Mouse (Mus musculus) testis, postnatal 14 days (tissue): ENCODE results near the gene Ppdpf.

Experiments
- DNase-seq: peaks from one replicate; pipeline ENCODE4 v3.0.0; 2021; ENCODE audit warnings: low spot score

Gene Ppdpf

DNA sequence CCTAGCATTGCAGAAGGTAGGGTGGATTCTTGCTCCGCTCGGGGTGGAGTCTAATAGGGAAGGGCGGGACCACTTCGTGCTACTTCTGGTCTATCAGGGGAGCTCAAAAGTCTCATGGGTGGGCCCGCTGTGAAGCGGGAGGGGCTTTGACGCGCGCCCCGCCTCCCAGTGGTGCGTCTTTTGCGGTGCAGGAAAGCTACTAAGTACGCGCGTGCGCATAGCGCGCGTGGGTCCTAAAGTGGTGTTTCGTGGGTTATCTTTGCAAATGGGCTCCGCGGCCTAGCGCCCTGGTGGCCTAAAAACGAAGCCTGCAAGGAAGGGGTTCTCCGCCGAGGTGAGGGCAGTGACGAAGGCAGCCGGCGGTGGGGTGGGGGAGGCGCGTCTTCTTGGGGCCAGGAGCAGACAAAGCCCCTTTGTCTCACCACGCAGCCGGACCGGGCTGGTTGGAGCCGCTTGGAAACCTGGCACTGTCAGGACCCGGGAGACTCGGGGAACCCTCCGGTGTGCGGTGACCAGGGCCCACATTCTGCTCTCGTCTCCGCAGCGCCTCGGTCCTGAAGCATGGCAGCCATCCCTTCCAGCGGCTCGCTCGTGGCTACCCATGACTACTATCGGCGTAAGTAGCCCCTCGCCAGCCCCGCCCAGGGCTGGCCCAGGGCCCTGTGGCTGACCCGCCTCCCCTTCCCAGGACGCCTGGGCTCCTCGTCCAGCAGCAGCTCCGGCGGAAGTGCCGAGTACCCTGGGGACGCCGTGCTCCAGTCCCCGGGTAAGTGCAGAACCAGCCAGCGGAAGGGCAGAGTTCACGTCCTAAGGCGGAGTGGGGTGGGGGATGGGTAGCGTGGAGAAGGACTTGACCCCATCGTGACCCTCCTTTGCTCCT is at the start of gene Ppdpf:
Gene Ppdpf (plus strand): TSS at position 127 of the 880 bp plus-strand sequence.
- DNase-seq: peak; percentile 88

DNA sequence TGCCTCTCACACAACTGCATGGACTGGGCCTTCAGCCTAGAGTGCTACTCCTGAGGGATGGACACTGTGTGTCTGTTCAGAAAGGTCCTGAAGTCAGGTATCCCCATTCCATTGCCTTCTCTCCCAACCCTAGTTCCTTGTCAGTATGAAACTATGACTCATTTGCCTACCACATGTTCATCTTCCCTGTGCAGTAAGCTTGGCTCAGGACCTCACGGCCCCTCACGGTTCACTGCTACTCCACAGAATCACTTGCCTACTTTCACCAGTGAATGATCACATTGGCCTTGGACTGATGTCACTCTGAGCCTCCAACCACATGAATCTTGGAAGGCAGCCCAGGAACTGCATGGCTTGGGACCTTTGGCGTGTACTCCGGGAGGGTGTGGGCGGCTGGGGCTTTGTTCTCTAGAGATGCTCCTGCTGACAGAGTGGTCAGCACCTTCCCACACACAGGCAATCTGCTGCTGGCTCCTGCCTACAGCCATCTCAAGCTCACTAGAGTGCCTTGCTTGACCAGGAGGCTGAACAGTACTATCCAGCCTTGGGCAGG is 47.3 kb upstream of the Ppdpf start:
- DNase-seq: no peak

DNA sequence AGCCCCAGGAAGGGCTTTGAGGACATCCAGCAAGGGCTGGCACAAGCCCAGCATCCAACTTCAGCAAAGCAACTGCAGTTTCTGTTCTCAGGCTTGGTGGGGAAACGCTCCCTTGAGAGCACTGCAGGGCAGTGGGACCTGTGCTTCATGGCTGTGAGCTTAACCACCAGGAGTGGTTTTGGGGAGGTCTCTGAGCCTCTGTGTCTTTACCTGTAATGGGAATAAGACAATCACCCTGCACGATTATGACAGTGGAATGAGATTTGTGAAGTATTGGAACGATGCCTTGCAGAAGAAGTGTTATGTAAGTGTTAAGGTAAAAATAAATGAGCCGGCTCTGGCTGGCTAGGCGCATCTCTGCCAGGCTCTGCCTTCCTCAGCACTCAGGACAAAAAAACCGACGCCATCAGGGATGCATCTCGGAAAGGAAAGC is 44.3 kb upstream of the Ppdpf start:
- no peak for DNase-seq

GRCm38 (mm10) chr2:181143509-181144276 is 43.4 kb upstream of the Ppdpf start:
- DNase-seq: no peak

- DNase-seq: no peak
Observed at GRCm38 (mm10) chr2:181144675-181145074, 42.4 kb upstream of the Ppdpf start.

- no peak for DNase-seq
Observed at GRCm38 (mm10) chr2:181146976-181147545, 40.0 kb upstream of the Ppdpf start.

DNA sequence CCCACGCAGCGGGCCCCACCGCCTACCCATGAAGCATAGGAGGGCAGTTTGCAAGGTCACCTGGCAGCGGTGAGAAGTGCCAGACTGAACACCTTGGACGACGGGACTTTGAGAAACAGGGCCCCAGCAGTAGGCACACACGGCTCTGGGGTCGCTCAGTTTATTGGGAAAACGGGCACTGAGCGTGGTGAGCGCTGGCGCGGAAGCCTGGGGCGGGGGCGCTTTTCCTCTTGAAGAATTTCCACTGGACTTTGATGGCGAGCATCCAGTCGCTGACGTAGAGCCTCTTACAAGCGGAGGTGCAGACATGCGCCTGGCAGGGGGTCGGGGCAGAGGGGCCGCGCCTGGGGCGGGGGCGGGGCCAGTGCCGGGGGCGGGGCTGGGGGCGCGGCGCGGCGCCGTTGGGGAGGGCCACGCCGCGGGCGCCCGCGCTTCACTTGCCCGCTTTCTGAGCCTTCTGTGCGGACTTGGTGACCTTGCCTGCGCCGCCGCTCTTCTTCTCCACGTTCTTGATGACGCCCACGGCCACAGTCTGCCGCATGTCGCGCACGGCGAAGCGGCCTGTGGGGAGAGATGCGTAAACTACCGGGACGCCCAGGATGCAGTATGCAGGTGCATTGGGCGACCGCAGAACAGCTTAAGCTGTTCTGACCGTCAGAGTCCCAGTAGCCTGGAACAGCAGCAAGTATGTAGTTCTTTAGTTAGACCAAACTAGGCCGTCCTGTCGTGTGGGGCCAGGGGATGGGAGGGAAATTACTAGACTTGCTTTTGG is 39.3 kb upstream of the Ppdpf start:
- DNase-seq: no peak

DNA sequence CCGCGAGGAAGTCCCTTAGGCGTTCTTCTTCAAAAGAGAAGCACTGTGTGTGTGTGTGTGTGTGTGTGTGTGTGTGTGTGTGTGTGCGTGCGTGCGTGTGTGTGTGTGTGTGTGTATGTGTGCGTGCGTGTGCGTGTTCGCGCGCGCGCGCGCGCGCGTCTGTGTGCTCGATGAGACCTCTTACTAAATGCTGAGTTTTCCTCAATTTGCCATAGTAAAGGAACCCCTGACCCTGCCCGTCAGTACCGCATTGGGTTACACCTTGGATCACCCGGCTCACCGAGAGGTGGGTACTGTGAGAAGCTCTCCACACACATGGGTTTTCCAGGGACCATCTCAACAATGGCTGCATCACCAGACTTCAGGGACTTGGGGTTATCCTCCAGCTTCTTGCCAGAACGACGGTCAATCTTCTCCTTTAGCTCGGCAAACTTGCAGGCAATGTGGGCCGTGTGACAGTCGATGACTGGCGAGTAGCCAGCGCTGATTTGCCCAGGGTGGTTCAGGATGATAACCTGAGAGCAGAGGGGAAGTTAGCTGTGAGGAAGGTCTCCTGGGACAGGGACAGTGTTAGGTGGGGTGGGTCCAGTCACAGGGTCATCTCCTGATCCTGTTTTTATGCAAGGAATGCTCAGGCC is 38.6 kb upstream of the Ppdpf start:
- DNase-seq: no peak

GRCm38 (mm10) chr2:181150281-181150680 is 36.8 kb upstream of the Ppdpf start:
- DNase-seq: no peak

DNA sequence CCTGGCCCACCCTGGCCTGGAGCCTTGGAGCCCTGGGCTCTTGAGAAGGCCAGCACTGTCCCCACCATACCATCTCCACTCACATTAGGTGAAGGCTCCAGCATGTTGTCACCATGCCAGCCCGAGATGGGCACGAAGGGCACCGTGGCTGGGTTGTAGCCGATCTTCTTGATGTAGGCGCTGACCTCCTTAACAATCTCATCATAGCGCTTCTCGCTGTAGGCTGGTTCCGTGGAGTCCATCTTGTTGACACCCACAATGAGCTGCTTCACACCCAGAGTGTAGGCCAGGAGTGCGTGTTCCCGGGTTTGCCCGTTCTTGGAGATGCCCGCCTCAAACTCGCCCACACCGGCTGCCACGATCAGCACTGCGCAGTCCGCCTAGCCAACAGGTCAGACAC is 34.3 kb upstream of the Ppdpf start:
- no peak for DNase-seq

GRCm38 (mm10) chr2:181153131-181153530 is 33.9 kb upstream of the Ppdpf start:
- no peak for DNase-seq

GRCm38 (mm10) chr2:181153837-181154236 is 33.2 kb upstream of the Ppdpf start:
- DNase-seq: no peak

DNA sequence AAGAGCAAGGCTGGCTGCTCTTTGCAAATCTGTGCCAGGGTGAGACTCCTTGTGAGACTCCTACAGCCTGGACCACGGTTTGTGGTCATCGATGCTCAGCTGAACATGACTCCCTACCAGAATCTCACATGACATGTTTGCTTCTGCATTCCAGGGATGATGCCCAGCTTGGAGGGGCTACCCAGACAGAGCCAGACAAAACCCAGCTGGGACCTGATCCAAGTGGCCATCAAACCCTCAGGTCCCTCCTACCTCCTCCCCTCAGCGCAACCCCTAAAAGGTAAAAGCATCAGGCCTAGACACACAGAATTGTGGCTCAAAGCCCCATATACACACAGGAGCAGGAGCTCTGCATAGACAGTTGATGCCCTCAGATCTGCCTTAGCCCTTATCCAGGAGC is 32.7 kb upstream of the Ppdpf start:
- no peak for DNase-seq

GRCm38 (mm10) chr2:181154831-181155415 is 32.1 kb upstream of the Ppdpf start:
- no peak for DNase-seq

DNA sequence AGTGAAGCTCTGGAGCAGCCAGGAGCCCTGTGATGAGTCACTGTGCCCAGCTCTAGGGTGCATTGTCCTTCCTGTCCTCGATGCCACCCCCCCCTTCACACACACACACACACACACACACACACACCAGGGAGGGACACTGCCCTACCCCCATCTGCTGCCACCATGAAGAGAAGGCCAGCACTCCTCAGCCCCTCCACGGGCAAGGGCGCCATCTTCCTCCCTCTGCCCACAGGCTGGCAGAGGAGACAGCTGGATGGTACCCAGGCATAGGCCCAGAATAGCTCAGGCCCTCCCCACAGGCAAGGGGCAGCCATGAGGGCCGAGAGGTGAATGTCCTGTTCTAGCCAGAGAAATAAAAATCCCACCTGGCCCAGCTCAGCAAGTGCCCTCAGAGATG is 31.2 kb upstream of the Ppdpf start:
- DNase-seq: no peak

GRCm38 (mm10) chr2:181156248-181157121 is 30.6 kb upstream of the Ppdpf start, which contains the start of gene Eef1a2:
Eef1a2 (minus strand) TSS chr2:181157014.
- no peak for DNase-seq

DNA sequence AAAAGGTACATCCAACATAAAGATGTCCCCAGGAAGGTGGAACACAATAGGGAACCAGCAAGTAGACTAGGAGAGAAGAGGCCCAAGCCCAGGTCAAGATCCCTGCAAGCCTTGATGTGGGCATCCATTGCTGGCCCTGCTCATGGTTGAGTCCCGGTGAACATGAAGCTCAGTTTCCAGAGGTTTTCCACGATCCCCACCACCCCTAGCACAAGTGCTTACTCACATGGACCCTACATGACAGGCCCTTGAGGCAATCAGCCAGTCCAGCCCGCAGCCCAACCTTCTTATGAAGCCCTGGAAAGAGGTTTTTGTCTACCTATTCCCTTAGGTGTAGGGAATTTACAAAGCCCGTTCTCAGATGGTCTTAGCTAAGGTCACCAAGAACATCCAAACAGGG is 29.9 kb upstream of the Ppdpf start:
- DNase-seq: no peak

DNA sequence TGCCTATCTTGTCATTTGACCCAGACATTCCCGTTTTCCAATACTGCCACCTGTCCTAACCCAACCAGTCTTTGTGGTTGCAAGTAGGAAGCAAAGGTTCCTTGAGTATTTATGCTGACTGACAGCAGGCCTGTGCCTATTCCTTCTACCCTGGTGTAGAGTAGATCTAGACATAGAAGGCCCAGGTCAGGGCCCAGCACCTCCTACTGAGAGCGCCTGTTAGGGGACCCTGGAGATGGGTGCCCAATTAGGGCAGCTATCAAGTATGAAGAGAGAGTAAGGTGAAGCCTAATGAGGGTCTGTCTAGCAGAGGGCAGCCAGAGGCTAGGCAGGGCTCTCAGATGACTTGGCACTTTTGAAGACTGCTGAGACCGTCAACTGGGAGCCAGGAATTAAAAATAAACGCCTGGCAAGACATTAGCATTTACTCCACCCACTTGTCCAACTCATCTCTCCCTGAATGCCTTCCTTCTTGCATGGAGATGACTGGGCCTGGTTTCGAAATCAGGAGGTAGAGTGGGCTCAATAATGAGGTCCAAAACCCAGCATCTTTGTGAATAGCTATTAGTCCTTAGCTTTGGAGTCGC is 29.2 kb upstream of the Ppdpf start:
- DNase-seq: no peak

GRCm38 (mm10) chr2:181158471-181158870 is 28.6 kb upstream of the Ppdpf start:
- DNase-seq: no peak
